ENCODE assay signal across 8 mouse cellular contexts in genomic region chr2:152828532-152828931, GRCm38 (mm10). TPM values are rescaled to one million over a fixed set of nuclear protein-coding genes. Genes with fewer than 3 reads are reported as not detected.
A peak's percentile ranks its signal among the peaks of the same experiment; 100 is the strongest.
DNase-seq lines count a peak whose midpoint lies in the region; ATAC-seq and TF ChIP-seq lines count a peak whose summit lies in the region.

No protein-coding gene starts in this region.

- no peak overlapping the region for H3K27ac ChIP-seq in spleen, adult 2 months (ENCODE audit: insufficient read depth, low read length)
- H3K27ac ChIP-seq in forebrain, embryonic 13.5 days = no peak overlapping the region
- peak overlapping the region; percentile 49 for H3K27ac ChIP-seq in kidney, embryonic 14.5 days (ENCODE audit: low read depth, low read length)
- H3K27ac ChIP-seq in midbrain, embryonic 15.5 days = no peak overlapping the region

- DNase-seq in spleen, adult 2 months (ENCODE audit: low read depth in 1 of 2, low spot score in 2 of 2) = no peak
- no peak for DNase-seq in spleen, postnatal 4 days (ENCODE audit: low spot score in 2 of 2)
- no peak for DNase-seq in adrenal gland, postnatal 25 days
- no peak for DNase-seq in adrenal gland, adult 2 months
- DNase-seq in right cerebral cortex, postnatal 10 days (ENCODE audit: low spot score in 2 of 2) = no peak

- no peaks in the 10 kb centered on the region for H3K36me3 ChIP-seq in spleen, adult 2 months (ENCODE audit: control insufficient read depth, insufficient read depth, low read length)
- H3K36me3 ChIP-seq in forebrain, embryonic 13.5 days (ENCODE audit: poor library complexity, severe bottlenecking) = peaks cover 15% of the 10 kb centered on the region; the same call in 1 of the 2 replicates
- H3K36me3 ChIP-seq in kidney, embryonic 14.5 days (ENCODE audit: control insufficient read depth, insufficient read depth, low read length) = peaks cover 25% of the 10 kb centered on the region
- no peaks in the 10 kb centered on the region for H3K36me3 ChIP-seq in midbrain, embryonic 15.5 days (replicated peaks)

- no peak for TF ChIP-seq POLR2A in spleen, adult 2 months (IDR thresholded peaks at IDR 0.05; ENCODE audit: low read depth, low read length)

- ATAC-seq in forebrain, embryonic 13.5 days = no peak
- ATAC-seq in kidney, embryonic 14.5 days (ENCODE audit: low FRiP score, low TSS enrichment) = no peak
- no peak for ATAC-seq in midbrain, embryonic 15.5 days (replicated peaks)

- no peak for TF ChIP-seq CTCF in spleen, adult 2 months (IDR thresholded peaks at IDR 0.05; ENCODE audit: extremely low read depth, insufficient read depth, insufficient read length, insufficient replicate concordance)

- H3K4me1 ChIP-seq in spleen, adult 2 months (ENCODE audit: control insufficient read depth, insufficient read depth, insufficient read length) = peaks cover 12% of the 10 kb centered on the region; the same call in 1 of the 2 replicates
- H3K4me1 ChIP-seq in forebrain, embryonic 13.5 days = peaks cover 59% of the 10 kb centered on the region
- H3K4me1 ChIP-seq in kidney, embryonic 14.5 days (ENCODE audit: control insufficient read depth, insufficient read depth, low read length) = peaks cover 55% of the 10 kb centered on the region
- peaks cover 61% of the 10 kb centered on the region for H3K4me1 ChIP-seq in midbrain, embryonic 15.5 days

- H3K4me2 ChIP-seq in forebrain, embryonic 13.5 days = peak overlapping the region; percentile 74
- peak overlapping the region; percentile 85 for H3K4me2 ChIP-seq in kidney, embryonic 14.5 days (replicated peaks; ENCODE audit: low read depth, low read length)
- H3K4me2 ChIP-seq in midbrain, embryonic 15.5 days = peak overlapping the region; percentile 71

- peak overlapping the region; percentile 95 for H3K9ac ChIP-seq in forebrain, embryonic 13.5 days
- peak overlapping the region; percentile 80; the same call in 1 of the 2 replicates for H3K9ac ChIP-seq in kidney, embryonic 14.5 days (ENCODE audit: low read depth, low read length)
- H3K9ac ChIP-seq in midbrain, embryonic 15.5 days = peak overlapping the region; percentile 87

- 0 out of 2 replicates have a peak overlapping the region, but pooled peaks have one; percentile 14 for H3K4me3 ChIP-seq in spleen, adult 2 months (ENCODE audit: extremely low read depth, insufficient read depth, insufficient read length)
- peak overlapping the region; percentile 76 for H3K4me3 ChIP-seq in forebrain, embryonic 13.5 days
- H3K4me3 ChIP-seq in kidney, embryonic 14.5 days (ENCODE audit: low read length) = peak overlapping the region; percentile 57
- H3K4me3 ChIP-seq in midbrain, embryonic 15.5 days = peak overlapping the region; percentile 84

- H3K9me3 ChIP-seq in forebrain, embryonic 13.5 days (replicated peaks) = no peaks in the 10 kb centered on the region
- no peaks in the 10 kb centered on the region for H3K9me3 ChIP-seq in kidney, embryonic 14.5 days (ENCODE audit: control insufficient read depth, low read length)
- no peaks in the 10 kb centered on the region for H3K9me3 ChIP-seq in midbrain, embryonic 15.5 days

- 22% methylated on average over 1 of the region's 1 CpGs for WGBS in spleen, adult 2 months
- 70% methylated on average over 1 of the region's 1 CpGs for WGBS in forebrain, embryonic 13.5 days
- WGBS in kidney, embryonic 14.5 days = 21% methylated on average over 1 of the region's 1 CpGs
- WGBS in midbrain, embryonic 15.5 days = 73% methylated on average over 1 of the region's 1 CpGs

- no peaks in the 10 kb centered on the region for H3K27me3 ChIP-seq in spleen, adult 2 months (ENCODE audit: control insufficient read depth, insufficient read depth, low read length)
- H3K27me3 ChIP-seq in forebrain, embryonic 13.5 days = no peaks in the 10 kb centered on the region
- no peaks in the 10 kb centered on the region for H3K27me3 ChIP-seq in kidney, embryonic 14.5 days (ENCODE audit: control insufficient read depth, insufficient read depth, low read length)
- H3K27me3 ChIP-seq in midbrain, embryonic 15.5 days (replicated peaks) = no peaks in the 10 kb centered on the region

RNA-seq across cellular contexts. Expression of gene Bcl2l1, which starts 3.0 kb away (rescaled TPM):
- polyA plus RNA-seq in spleen, adult 2 months (2012; rRNA removed) = 36.2 and 57.4 TPM in 2 replicates
- polyA plus RNA-seq in forebrain, embryonic 13.5 days (2015; fragmentation: Nextera tagmentation; extraction: Ambion mirVana) = 155 and 164 TPM in 2 replicates
- polyA plus RNA-seq in kidney, embryonic 14.5 days (2014; fragmentation: Nextera tagmentation; extraction: Ambion mirVana) = 66.9 and 96.1 TPM in 2 replicates
- 195 and 197 TPM in 2 replicates for polyA plus RNA-seq in midbrain, embryonic 15.5 days (2015; fragmentation: Nextera tagmentation; extraction: Ambion mirVana)
- total RNA-seq in adrenal gland, postnatal 25 days (2021) = 48.9 and 61.8 TPM in 2 replicates
- total RNA-seq in adrenal gland, adult 2 months (2021) = 10 to 100 TPM; 54.3 to 79.7 TPM
- 42.4 and 43.8 TPM in 2 replicates for polyA plus RNA-seq in adrenal gland, adult 2 months (2012; rRNA removed)

RNA-seq across cellular contexts. Expression of gene Tpx2, which starts 19.2 kb away (rescaled TPM):
- 2.0 and 2.2 TPM in 2 replicates for polyA plus RNA-seq in spleen, adult 2 months (2012; rRNA removed)
- polyA plus RNA-seq in forebrain, embryonic 13.5 days (2015; fragmentation: Nextera tagmentation; extraction: Ambion mirVana) = 102 and 103 TPM in 2 replicates
- 107 and 124 TPM in 2 replicates for polyA plus RNA-seq in kidney, embryonic 14.5 days (2014; fragmentation: Nextera tagmentation; extraction: Ambion mirVana)
- polyA plus RNA-seq in midbrain, embryonic 15.5 days (2015; fragmentation: Nextera tagmentation; extraction: Ambion mirVana) = 12.9 and 14.6 TPM in 2 replicates
- 9.6 and 13.5 TPM in 2 replicates for total RNA-seq in adrenal gland, postnatal 25 days (2021)
- 1 to 10 TPM; 2.0 to 4.2 TPM for total RNA-seq in adrenal gland, adult 2 months (2021)
- 0.18 and 0.40 TPM in 2 replicates for polyA plus RNA-seq in adrenal gland, adult 2 months (2012; rRNA removed)

Comparison
In these comparisons a context has a peak if more than half of its experiments do, and no peak if none do; other contexts are left out.
1. H3K4me3 ChIP-seq: peak in every context shown above with its lines; median percentile 84 in midbrain, embryonic 15.5 days; 76 in forebrain, embryonic 13.5 days; 57 in kidney, embryonic 14.5 days; 14 in spleen, adult 2 months.